Mouse (Mus musculus) lung, postnatal 0 days (tissue): ENCODE results near the gene Pno1. TPM values are rescaled to one million over a fixed set of nuclear protein-coding genes. Genes with fewer than 3 reads are reported as not detected.

Experiments
- ATAC-seq: fragments of 200-750 bp; cut with Nextera tagmentation; 2 replicates; pipeline ENCODE4 v1.8.0; 2017; ENCODE audit warnings: moderate library complexity
- DNase-seq: peaks from one replicate; pipeline ENCODE4 v3.0.0-alpha.2; 2016; ENCODE audit warnings: low spot score
- H3K27ac ChIP-seq: fragments of 300-500 bp; sonication (generic); 2 replicates; pipeline ENCODE4 v1.5.1; 2014; ENCODE audit warnings: antibody characterized with exemption, mild to moderate bottlenecking, low read length, mixed read lengths
- H3K27me3 ChIP-seq: fragments of 300-500 bp; sonication (generic); replicated peaks from 2 replicates; pipeline ENCODE4 v1.6.1; 2014; ENCODE audit warnings: low read length, mixed read lengths; ENCODE audit not compliant: insufficient read depth
- H3K36me3 ChIP-seq: fragments of 300-500 bp; sonication (generic); 2 replicates; pipeline ENCODE4 v1.6.1; 2014; ENCODE audit warnings: low read length, mixed read lengths; ENCODE audit not compliant: insufficient read depth
- H3K4me1 ChIP-seq: fragments of 300-500 bp; sonication (generic); 2 replicates; pipeline ENCODE4 v1.6.1; 2014; ENCODE audit warnings: antibody characterized with exemption, low read depth, low read length, mixed read lengths; ENCODE audit not compliant: insufficient read depth
- H3K4me2 ChIP-seq: fragments of 300-500 bp; sonication (generic); replicated peaks from 2 replicates; pipeline ENCODE4 v1.6.1; 2014; ENCODE audit warnings: low read depth, mild to moderate bottlenecking, low read length, moderate library complexity, mixed read lengths
- H3K4me3 ChIP-seq: fragments of 300-500 bp; sonication (generic); 2 replicates; pipeline ENCODE4 v1.5.1; 2014; ENCODE audit warnings: low read depth, low read length
- H3K9ac ChIP-seq: fragments of 300-500 bp; sonication (generic); replicated peaks from 2 replicates; pipeline ENCODE4 v1.6.1; 2014; ENCODE audit warnings: low read depth, mild to moderate bottlenecking
- H3K9me3 ChIP-seq: fragments of 300-500 bp; sonication (generic); 2 replicates; pipeline ENCODE4 v1.6.1; 2016; ENCODE audit warnings: low read length, mixed read lengths
- CTCF ChIP-seq: IDR thresholded peaks from 2 replicates; pipeline ENCODE4 v1.5.1; 2016; ENCODE audit warnings: antibody characterized with exemption, mild to moderate bottlenecking
- EP300 ChIP-seq: IDR thresholded peaks from 2 replicates; pipeline ENCODE4 v1.6.1; 2016; ENCODE audit warnings: antibody characterized with exemption, mild to moderate bottlenecking, control low read depth
- WGBS: fragments of 180-500 bp; shearing (Covaris S2); extraction: QIAGEN DNeasy Blood & Tissue Kit; methylation state at CpG from one replicate; pipeline ENCODE4 v1.1.7; 2014; 5-methylcytosine and 5-hydroxymethylcytosine counted together
- polyA plus RNA-seq: library from polyadenylated mRNA; unstranded; fragments of >200 nt; fragmentation: Nextera tagmentation; extraction: Ambion mirVana; gene quantifications from 2 replicates; pipeline ENCODE4 v1.2.1, GENCODE M21; 2015

Pno1 gene
- polyA plus RNA-seq, 1 experiment from 2014 or later, result 38.9 TPM

DNA sequence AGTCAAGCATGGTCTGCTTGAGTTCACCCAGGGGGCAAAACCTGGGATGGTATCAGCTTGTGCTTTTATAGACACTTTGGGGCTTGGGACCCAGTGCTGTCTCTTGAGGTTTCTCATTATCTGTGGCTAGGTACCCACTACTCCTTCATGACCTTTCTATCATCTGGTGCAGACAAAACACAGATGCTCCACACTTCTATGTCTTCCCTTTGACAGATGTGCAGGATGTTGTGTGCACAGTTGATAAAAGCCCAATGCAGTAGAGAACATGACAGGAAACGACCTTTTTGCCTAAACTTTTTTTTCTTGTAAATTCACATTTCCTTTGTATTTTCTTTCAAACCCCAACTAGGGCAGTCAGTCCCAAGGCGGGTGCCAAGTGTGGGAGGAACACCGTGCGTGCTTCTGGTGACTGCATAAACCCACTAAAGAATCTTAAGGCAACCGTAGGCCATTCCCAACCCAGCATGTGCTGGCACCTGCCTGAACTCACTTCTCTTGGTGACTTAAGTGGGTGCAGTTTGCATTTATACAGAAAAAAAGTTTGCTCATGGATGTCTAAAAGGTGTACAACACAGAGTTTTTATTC, 25.2 kb upstream of the Pno1 start:
- ATAC-seq (no peak), DNase-seq (no peak)
- H3K4me1 ChIP-seq, result no peaks in the 10 kb centered on the region
- H3K27ac ChIP-seq, result no peak overlapping the region
- no peaks in the 10 kb centered on the region for H3K27me3 ChIP-seq
- H3K36me3 ChIP-seq, result peaks cover 12% of the 10 kb centered on the region; the same call in 1 of the 2 replicates
- H3K4me2 ChIP-seq, result no peak overlapping the region
- H3K9ac ChIP-seq, result no peak overlapping the region
- 67% methylated on average over 5 of the region's 5 CpGs for WGBS
- TF ChIP-seq CTCF, result no peak
- TF ChIP-seq EP300, result no peak
- no peaks in the 10 kb centered on the region for H3K9me3 ChIP-seq
- no peak overlapping the region for H3K4me3 ChIP-seq

DNA sequence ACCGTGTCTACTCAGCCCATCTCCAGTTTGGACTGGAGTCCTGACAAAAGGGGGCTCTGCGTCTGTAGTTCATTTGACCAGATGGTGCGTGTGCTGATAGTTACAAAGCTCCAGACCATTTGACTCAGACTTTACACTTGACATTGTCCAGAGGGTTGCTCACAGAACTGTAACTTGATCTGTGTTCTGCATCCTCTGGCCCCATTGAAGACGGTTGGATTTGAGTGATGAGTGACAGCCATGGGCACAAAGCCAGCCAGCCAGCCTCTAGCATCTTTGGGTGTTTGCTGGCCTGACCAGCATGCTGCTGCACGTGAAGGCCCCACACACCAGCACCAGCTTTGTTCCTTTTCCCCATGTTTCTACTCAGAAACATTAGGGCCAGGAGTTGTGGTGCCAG, 21.4 kb upstream of the Pno1 start:
- peaks cover 15% of the 10 kb centered on the region; the same call in 1 of the 2 replicates for H3K36me3 ChIP-seq
- 63% methylated on average over 5 of the region's 5 CpGs for WGBS
- H3K9me3 ChIP-seq, result no peaks in the 10 kb centered on the region
- no peak overlapping the region for H3K4me3 ChIP-seq
- no peak for TF ChIP-seq CTCF
- no peak for TF ChIP-seq EP300
- DNase-seq (no peak), ATAC-seq (no peak)
- H3K4me1 ChIP-seq, result no peaks in the 10 kb centered on the region
- no peaks in the 10 kb centered on the region for H3K27me3 ChIP-seq
- no peak overlapping the region for H3K9ac ChIP-seq
- H3K27ac ChIP-seq, result no peak overlapping the region
- H3K4me2 ChIP-seq, result no peak overlapping the region

DNA sequence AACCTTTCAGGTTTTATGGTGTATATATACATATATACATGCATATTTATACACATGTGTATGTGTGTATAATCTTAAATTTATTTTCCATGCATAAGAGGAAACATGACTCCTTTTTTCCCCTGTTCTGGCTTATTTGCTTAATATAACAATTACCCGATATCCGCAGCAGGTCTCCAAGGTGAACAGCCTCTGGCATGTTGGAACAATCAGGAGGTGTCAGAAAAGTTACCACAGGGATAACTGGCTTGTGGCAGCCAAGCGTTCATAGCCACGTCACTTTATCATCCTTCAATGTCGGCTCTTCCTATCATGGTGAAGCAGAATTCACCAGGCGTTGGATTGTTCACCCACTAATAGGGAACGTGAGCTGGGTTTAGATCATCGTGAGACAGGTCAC, 9.8 kb upstream of the Pno1 start:
- 94% methylated on average over 8 of the region's 8 CpGs for WGBS
- Histone ChIP-seq H3K27me3 (no peaks in the 10 kb centered on the region), H3K4me3 (no peak overlapping the region), H3K4me2 (no peak overlapping the region), H3K9me3 (no peaks in the 10 kb centered on the region), H3K36me3 (peaks cover 4% of the 10 kb centered on the region; the same call in 1 of the 2 replicates), H3K27ac (no peak overlapping the region), H3K9ac (no peak overlapping the region), H3K4me1 (no peaks in the 10 kb centered on the region)
- DNase-seq (no peak), ATAC-seq (no peak)
- TF ChIP-seq CTCF (no peak), EP300 (no peak)

DNA sequence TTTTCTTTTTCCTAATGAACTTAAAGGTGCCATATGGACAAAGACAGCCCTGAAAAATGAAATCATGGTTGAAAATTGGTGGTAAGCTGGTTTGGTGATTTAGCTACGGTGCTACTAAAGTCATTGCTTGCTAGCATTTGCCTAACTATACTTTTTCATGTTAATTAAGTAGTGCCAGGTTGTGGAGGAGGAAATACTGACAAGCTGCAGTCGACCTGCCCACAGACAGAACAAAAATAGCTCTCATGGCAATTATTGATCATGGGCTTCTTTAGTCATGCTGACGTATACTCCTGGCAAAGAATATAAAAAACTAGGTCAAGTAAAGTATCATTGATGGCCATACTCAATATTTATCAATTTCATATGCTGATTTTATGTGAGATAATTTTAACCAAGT, 4.1 kb upstream of the Pno1 start:
- Histone ChIP-seq H3K36me3 (no peaks in the 10 kb centered on the region), H3K27ac (no peak overlapping the region), H3K9ac (no peak overlapping the region), H3K27me3 (no peaks in the 10 kb centered on the region), H3K9me3 (no peaks in the 10 kb centered on the region), H3K4me1 (peaks cover 11% of the 10 kb centered on the region), H3K4me3 (no peak overlapping the region), H3K4me2 (no peak overlapping the region)
- TF ChIP-seq CTCF (no peak), EP300 (no peak)
- DNase-seq, result no peak
- 86% methylated on average over 3 of the region's 3 CpGs for WGBS
- ATAC-seq, result no peak

DNA sequence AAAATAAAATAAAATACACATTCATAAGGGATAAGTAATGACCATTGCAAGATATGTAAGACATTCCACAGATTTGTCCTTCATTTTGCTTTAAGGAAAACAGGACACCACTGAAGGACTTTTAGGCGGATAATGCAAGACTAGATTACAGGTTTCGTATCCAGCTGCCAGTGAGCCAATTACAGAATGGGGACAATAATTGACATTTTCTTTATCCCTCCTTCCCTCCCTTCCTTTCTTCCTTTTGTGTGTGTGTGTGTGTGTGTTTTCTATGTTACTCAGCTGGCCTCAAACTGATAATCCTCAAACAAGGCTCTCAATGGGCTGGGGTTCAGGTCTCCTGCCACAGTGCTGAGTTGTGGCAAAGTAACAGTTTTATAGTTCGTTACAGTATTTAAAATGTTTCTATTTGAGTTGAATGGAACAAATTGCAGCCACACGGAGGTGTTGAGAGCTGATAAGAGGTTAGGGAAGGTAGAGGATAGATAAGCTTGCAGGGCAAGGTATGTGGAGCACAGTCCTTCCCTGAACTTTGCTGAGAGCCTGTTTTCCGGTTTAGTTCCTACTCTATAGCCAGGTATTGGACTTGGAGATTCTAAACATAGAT, 1.6 kb upstream of the Pno1 start:
- ATAC-seq (no peak), DNase-seq (no peak)
- H3K27ac ChIP-seq, result no peak overlapping the region
- WGBS, result 58% methylated on average over 5 of the region's 5 CpGs
- no peaks in the 10 kb centered on the region for H3K36me3 ChIP-seq
- H3K9ac ChIP-seq, result no peak overlapping the region
- H3K4me2 ChIP-seq, result no peak overlapping the region
- H3K4me1 ChIP-seq, result peaks cover 11% of the 10 kb centered on the region
- H3K9me3 ChIP-seq, result no peaks in the 10 kb centered on the region
- no peak overlapping the region for H3K4me3 ChIP-seq
- no peaks in the 10 kb centered on the region for H3K27me3 ChIP-seq
- TF ChIP-seq CTCF (no peak), EP300 (no peak)

DNA sequence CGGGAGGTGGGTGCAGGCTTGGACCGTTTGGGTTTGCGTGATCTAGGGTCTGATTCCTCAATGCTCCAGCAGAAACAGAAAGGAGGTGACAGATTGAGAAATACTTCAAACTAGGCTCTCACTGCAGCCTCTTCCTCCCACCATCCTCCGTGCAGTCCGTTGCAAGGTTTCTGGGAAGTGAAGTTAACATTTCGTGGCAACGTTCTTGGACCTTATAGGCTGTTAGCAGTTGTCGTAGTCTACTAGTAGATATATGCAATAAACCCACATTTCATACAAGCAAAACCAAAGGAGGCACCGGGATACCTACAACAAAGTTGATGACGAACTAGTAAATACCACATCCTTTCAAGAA, 750 bp upstream of the Pno1 start:
- no peak; the same call in 1 of the 2 replicates for ATAC-seq
- Histone ChIP-seq H3K4me3 (peak overlapping the region; percentile 75), H3K4me2 (peak overlapping the region; percentile 64), H3K4me1 (peaks cover 11% of the 10 kb centered on the region), H3K9me3 (no peaks in the 10 kb centered on the region), H3K27me3 (no peaks in the 10 kb centered on the region), H3K36me3 (no peaks in the 10 kb centered on the region), H3K9ac (peak overlapping the region; percentile 76), H3K27ac (peak overlapping the region; percentile 57)
- DNase-seq, result no peak
- 2% methylated on average over 10 of the region's 10 CpGs for whole genome bisulfite sequencing
- TF ChIP-seq EP300 (no peak), CTCF (no peak)
